Mouse (Mus musculus): ENCODE data around the gene Wwox. TPM values are rescaled to one million over a fixed set of nuclear protein-coding genes. Genes with fewer than 3 reads are reported as not detected.

Wwox gene
- total RNA-seq, 2 experiments from 2014 or later, result 4.9 to 5.4 TPM

GRCm38 (mm10) chr8:114591296-114592280 lies 152.1 kb downstream of the Wwox start:
- peak; percentile 66 for ATAC-seq (ENCODE audit: poor library complexity, severe bottlenecking)

GRCm38 (mm10) chr8:114593424-114594157 lies 154.1 kb downstream of the Wwox start:
- no peak for ATAC-seq (ENCODE audit: poor library complexity, severe bottlenecking)

- peak; percentile 70 for ATAC-seq (ENCODE audit: poor library complexity, severe bottlenecking)
Observed at GRCm38 (mm10) chr8:114594811-114595210, 155.4 kb downstream of the Wwox start.

DNA sequence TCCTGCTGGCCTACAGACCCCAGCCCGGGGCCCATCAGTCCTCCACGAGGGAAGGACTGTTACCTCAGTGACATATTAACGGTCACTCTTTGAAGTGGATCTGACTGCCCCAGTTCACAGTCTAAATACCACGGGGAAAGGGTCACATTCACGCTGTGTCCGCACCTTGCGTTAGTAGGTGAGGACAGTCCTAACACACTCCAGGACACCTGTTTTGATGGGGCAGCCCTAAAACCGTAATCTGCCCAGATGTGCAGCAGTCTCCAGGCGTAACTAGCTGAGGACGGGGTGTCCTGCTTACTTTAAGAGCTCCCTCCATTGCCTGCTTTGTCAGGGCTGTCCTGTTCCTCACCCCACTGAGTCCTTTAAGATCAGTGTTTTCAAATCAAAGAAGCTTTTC lies 160.1 kb downstream of the Wwox start:
- no peak for ATAC-seq (ENCODE audit: poor library complexity, severe bottlenecking)

DNA sequence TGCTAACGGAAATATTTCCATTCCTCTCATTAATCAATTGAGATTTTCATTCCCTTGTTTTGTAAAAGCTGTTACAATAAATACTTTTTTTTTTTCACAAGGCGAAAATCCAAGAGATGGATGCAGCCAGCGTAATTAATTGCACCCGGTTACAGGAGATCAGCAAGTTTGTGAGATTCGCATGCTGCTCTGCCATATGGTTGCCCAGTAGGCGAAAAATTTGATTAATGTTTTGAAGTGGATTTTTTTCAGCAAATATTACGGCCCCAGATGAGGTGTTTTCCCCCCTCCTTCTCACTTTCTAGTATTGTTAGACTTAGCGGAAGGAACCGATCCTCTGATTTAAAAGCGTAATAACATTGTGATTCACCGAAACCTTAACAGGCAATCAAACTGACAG lies 160.7 kb downstream of the Wwox start:
- no peak for ATAC-seq (ENCODE audit: poor library complexity, severe bottlenecking)

- no peak for ATAC-seq (ENCODE audit: poor library complexity, severe bottlenecking)
Observed at GRCm38 (mm10) chr8:114603046-114603445, 163.6 kb downstream of the Wwox start.

- ATAC-seq (ENCODE audit: poor library complexity, severe bottlenecking), result no peak
Observed at GRCm38 (mm10) chr8:114603561-114603960, 164.1 kb downstream of the Wwox start.

DNA sequence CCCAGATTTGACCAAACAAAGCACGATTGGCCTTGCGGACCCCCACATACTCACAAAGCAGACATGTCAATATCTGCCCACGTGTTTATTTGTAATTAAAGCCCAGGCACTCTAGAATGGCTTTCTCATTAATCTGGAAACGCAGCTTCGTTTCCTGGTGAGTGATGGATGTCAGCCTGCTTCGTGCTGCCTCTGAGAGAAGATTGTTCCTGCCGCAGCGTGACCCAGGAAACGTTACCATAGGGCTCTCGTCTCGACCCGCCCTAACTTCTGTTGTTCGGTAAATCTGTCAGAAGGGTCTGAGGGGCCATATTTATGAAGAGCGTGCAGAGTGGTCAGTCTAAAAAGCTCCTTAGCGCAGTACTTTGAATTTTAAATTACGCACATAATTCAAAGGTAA lies 164.9 kb downstream of the Wwox start:
- ATAC-seq (ENCODE audit: poor library complexity, severe bottlenecking), result no peak

GRCm38 (mm10) chr8:114605651-114606050 lies 166.2 kb downstream of the Wwox start:
- no peak for ATAC-seq (ENCODE audit: poor library complexity, severe bottlenecking)

- ATAC-seq (ENCODE audit: poor library complexity, severe bottlenecking), result peak; percentile 91
Observed at GRCm38 (mm10) chr8:114609330-114609729, 169.9 kb downstream of the Wwox start.

DNA sequence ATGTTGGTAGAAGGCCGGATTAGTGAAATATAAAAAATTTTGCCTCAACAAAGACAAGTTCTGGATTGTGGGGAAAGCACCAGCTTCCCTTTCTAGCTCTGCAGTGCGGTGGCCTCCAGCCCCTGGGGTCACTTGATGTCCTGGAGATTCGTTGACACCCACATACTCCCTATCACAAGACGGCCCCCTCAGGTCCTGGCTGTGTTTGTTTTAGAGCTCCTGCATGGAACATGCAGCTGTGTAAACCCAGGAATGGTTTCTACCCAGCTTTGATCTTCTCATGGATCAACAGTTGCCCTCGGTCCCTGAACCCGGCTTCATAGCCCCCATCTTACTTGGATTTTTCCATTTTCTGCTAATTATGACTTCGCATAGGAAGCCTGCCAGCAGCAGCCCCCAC lies 171.6 kb downstream of the Wwox start:
- no peak for ATAC-seq (ENCODE audit: poor library complexity, severe bottlenecking)

GRCm38 (mm10) chr8:114612091-114612490 lies 172.6 kb downstream of the Wwox start:
- no peak for ATAC-seq (ENCODE audit: poor library complexity, severe bottlenecking)

GRCm38 (mm10) chr8:114615413-114615812 lies 176.0 kb downstream of the Wwox start:
- ATAC-seq (ENCODE audit: poor library complexity, severe bottlenecking), result no peak

GRCm38 (mm10) chr8:114615908-114616307 lies 176.5 kb downstream of the Wwox start:
- peak; percentile 82 for ATAC-seq (ENCODE audit: poor library complexity, severe bottlenecking)

DNA sequence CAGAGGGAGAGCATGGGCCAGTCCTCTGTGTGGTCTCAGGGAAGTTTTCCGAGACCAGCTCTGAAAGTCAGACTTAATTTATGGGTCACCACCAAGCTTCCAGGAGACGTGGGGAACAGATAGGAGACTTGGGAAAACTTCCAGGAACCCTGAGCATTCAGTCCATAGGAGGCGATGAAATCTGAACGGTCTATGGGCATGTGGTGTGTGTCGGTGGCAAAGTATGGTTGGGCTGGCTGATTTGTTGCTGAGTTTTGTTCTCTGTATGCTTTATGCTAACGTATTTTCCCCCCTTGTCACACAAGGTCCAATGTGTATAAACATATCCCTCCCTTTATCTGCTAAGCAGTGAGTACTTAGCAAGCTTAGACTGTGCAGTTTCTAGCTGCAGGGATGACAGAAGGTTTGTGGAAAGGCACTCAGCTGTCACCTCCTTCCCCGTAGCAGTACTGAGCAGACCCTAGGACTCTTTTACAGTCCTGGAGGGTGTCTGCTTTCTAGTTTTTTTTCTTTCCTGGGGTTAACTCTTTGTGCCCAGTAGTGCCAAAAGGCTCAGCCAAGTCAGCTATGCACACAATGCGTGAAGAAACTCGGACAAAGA lies 179.6 kb downstream of the Wwox start:
- ATAC-seq (ENCODE audit: poor library complexity, severe bottlenecking), result no peak

DNA sequence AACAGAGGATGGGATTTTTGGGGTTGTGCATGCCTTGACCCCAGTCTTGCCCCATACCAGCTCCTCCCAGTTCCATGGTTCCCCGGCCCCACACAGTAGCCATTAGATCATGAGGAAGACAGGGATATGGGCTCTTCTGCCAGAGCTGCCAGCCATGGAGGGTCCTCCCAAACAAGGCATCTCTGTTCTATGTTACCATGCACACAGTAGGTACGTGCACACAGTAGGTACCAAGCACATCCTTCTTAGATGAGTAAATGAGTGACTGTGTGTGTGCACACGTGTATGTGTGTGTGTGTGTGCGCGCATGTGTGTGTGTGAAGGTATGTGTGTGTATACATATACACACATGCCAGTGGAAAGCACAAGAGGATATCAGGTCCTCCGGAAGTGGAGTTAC lies 185.9 kb downstream of the Wwox start:
- no peak for ATAC-seq (ENCODE audit: poor library complexity, severe bottlenecking)

- ATAC-seq (ENCODE audit: poor library complexity, severe bottlenecking), result no peak
Observed at GRCm38 (mm10) chr8:114626897-114627296, 187.4 kb downstream of the Wwox start.

DNA sequence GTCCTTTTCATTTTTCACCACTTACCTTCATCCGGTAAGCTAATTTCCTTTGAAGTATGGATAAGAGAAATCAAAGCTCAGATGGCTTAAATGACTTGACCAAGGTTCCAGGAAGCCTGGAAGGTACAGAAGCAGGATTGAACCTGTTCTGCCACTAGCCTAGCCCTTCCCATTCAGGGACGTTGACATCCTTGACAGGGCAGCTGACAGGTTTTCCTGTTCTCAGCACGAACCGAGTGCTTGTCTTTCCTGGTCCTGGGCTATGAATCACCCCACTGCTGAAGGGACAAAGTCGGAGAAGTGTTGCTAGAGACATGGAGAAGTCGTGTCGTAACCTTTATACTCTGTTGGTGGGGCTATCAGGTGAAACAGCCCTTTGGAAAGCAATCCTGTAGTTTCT lies 190.3 kb downstream of the Wwox start:
- no peak for ATAC-seq (ENCODE audit: poor library complexity, severe bottlenecking)

- no peak for ATAC-seq (ENCODE audit: poor library complexity, severe bottlenecking)
Observed at GRCm38 (mm10) chr8:114631087-114631486, 191.6 kb downstream of the Wwox start.

DNA sequence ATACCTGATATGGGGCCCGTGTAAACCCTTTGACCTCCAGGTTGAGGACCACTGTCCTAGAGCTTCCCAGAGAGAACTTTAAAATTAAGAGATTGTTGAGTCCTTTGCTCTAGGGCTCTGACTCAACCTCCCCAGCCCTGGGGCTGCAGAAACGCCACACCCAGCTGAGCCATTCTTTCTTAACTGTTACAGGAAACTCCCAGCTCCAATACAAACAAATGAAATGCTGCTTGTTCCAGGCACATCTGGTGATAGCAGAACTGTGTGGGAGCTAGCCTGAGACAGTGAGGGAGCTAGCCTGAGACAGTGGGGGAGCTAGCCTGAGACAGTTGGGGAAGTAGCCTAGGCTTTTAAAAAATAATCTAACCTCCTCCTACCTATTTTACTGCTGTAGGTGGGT lies 194.7 kb downstream of the Wwox start:
- no peak for ATAC-seq (ENCODE audit: poor library complexity, severe bottlenecking)

- ATAC-seq (ENCODE audit: poor library complexity, severe bottlenecking), result no peak
Observed at GRCm38 (mm10) chr8:114634669-114635410, 195.4 kb downstream of the Wwox start.
